Mouse (Mus musculus) frontal cortex, adult (tissue): ENCODE results near the gene Runx1.

ENCODE experiments used
- ATAC-seq: cut with Nextera tagmentation; 2 replicates; pipeline ENCODE4 v1.9.2; 2017; ENCODE audit warnings: mild to moderate bottlenecking, moderate library complexity, mixed read lengths; ENCODE audit not compliant: low TSS enrichment

Runx1 gene

DNA sequence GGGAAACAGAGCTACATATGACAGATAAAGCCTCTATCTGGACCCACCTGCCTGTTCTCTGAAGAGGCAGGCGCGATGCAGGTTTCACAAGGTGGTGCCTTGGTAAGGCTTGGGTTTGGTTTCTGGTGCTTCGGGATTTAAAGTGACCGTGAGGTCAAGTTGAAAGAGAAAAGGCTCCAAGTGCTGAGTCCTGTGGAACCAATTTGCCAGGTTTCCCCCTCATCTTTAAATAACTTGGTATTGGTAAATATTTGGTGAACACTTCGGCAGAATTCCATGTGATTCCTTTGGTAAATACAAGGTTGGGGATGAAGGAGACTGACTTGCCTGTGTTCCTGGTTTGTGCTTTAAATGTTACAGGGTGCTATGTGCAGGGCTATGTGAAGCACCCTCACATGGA lies 169.2 kb downstream of the Runx1 start:
- no peak for ATAC-seq

DNA sequence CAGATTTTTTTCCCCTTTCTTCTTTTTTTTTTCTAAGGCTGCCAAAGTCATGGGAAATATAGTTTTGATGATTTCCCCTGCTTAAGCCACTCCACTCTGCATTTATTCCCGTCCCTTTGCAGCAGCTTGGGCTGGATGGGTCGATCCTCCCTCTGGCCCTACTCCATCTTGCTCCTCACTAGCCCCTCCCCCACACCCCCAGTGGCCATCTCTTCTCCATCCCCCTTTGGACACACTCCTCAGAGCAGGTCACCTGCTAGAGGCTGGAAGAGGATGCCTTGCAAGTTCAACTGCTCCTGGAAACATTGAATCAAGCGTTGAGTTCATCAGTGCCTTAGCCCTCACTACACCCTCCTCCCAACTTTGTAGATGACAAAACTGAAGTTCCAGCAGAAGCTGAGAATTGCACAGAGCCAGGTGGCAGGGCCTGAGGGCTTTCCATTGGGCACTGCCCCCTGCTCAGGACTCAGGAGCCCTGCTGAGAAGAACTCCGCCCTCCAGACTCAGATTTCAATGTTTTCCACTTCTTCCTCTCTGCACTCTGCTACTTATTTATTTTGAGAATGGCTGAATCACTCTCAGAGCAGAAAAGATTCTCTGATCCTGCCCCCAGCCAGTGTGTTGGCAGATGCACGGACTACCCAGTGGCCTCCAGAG lies 171.5 kb downstream of the Runx1 start:
- no peak for ATAC-seq

DNA sequence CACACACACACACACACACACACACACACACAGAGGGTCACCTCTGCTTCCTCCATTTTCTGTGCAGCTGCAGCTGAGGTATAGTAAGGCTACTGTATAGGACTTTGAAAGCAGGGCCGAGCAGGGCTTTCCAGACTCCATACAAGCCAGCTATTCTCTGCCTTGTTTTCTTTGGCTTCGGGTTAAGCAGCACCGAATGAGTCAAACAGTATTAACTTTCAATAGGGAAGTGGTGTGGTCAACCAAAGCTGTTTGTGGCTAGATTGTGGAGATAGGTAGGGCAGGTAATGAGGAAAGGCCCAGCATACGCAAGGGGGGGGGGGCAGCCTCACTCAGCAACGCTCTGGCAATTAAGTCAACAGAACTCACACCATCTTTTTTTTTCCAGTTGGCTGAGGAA lies 172.1 kb downstream of the Runx1 start:
- no peak for ATAC-seq

DNA sequence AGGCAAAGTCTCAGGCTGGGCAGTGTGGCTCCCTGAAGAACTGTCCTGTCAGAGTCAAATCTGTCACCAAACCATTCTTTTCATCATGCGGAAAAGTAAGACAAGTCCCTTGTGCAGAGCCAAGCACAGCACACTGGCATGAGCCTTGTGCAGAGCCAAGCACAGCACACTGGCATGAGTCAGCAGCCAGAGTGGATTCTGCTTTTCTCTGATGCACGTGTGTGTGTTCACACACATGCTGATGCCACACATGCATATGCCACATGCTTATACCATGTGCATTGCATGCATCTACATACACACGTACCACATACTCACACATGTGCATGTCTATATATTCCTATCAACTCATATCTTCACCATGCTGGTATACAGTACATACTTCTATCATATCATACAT lies 174.7 kb downstream of the Runx1 start:
- ATAC-seq = no peak

DNA sequence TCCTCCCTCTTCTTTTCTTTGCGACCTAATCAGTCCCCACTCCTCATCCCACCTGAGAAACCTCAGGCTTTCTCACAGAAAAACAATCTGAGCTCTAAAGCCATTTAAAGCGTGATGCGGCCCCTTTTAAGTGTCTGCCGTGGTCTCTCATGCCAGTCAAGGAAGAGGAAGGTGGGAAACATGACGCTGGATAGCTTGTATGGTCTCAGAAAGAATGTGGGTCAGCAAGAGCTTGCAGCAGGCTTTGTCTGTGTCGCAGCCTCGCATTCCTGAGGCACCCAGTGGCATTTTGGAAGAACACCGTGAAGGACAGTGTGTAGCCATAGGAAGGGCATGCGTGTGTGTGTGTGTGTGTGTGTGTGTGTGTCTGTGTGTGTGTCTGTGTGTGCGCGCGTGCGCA lies 179.8 kb downstream of the Runx1 start:
- no peak for ATAC-seq

DNA sequence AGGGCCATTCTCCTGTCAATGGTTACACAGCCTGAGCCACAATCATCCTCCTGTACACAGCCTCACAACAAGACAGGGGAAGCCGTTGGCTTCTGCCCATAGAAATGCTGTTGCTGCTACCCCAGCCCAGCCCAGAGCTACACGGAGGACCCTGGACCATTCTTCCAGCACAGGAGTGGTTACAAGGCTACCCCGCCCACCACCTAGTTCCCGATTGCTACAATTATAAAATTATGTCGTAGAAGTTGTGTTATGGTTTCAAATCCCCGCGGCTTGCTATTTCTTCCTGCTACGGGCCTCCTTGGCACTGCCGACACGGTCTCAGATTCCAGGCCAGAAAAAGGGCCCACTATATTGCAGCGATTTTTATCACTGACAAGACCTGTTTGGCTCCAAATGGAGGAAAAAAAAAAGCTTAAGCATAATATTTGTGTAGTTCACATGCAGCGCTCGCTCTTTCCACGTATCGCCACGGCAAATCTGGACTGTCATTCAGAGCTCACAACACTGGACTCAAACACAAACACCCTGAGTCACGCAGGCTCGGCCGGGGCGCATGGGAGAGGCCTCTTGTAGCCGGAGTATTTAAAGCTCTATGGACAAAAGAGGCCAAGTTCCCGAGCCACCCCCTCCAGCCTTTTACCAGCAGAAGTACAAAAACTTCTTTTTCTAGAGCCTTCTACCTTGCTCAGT lies 180.4 kb downstream of the Runx1 start:
- ATAC-seq = no peak

DNA sequence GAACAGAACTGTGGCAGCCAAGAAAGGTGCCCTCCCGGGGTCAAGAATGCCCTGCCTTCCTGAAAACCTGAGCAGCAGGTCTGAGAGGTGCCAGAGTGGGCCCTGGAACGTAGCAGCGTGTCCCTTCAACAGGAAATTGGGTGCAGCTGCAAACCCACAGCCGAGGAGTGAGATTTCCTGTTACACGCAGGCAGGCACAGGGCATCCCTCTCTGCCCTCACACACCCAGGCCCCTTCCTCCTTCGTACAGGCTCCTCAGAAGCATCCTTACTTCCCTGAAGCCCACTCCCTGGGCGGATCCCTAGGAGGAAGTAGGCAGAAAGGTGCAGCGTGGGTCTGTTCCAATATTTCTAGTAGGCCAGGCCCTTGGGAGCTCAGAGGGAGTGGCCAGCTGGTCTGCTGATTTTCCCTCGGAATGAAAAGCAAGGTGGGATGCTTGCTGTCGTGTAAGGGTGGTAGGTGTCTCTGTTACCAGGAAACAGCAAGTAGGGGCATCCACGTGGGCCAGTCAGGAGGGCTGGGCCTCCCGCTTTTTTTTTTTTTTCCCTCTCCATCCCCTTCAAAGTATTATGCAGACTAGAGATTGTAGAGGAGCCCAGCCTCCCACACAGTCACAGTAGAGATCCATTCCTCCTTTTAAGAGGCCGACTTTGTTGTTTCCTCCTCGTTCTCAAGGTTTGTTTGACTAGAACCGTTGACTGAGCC lies 181.1 kb downstream of the Runx1 start:
- ATAC-seq = no peak

DNA sequence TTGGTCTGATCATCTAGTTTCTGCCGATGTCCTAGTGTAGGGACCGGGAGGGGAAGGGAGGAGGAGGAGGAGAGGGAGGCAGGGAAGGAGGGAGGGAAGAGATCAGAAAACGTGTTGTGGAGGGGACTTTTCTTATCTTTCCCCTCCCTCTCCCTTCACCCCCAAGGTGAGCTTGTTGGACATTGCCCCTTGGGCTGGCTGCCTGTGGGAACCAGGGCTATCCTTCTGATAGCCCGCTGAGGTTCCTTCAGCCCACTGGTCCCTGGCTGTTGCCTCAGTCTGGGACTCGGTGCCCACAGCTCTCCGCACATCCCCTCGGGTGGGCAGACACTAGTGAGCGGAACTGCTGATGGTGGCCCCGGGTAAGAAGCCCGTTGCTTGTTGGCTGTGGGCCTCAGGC lies 181.6 kb downstream of the Runx1 start:
- no peak for ATAC-seq

DNA sequence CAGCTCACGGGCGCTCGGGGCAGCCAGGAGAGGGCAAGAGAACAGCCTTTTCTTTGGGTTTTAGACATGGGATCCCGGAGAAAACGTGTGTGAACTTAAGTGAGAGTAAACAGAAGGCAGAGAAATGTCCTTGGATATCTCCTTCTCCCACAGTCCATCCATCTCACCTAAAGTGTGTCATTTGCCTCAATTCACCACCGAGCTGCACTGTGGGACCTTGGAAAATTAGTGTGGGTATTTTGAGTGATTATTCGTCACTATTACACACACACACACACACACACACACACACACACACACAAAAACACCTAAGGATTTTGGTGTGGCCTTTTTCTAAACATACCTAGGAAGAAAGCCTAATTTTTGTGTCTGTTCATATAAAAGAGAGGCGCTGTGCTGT lies 183.7 kb downstream of the Runx1 start:
- no peak for ATAC-seq

DNA sequence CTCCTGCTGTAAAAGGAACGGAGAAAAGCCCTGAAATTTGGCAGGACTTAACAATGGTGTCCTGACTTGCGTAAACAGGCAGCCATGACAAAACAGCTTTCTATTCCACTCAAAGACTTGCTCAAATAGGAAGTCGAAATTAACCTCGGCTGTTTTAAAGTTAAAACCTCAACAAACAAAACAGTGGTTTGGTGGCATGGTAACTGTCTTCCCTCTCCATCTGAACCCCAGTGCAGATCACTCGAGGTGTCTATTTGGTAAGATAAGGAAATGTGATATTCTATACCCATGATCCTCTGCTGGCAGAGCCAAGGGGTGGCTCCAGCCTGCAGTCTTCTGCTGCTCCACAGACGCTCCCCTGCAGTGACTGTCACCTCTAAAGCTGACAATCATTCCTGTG lies 184.9 kb downstream of the Runx1 start:
- no peak for ATAC-seq

DNA sequence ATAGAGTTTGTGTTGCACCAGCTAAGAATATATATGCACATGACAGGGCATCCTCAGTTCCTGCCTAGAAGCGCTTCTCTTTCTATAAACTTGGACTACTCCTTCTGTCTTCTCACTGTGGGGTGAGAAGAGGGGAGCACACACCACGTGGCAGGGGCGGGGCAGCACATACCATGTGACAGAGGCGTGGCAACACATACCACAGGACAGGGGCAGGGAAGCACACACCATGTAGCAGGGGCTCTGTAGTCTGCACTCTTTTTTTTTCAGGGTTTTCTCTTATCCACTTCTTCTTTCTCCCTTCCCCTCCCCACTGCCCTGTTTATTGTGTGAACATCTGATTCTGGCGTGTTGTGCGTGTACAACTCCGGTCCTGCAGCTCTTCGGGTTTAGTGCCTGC lies 186.9 kb downstream of the Runx1 start:
- ATAC-seq = no peak

DNA sequence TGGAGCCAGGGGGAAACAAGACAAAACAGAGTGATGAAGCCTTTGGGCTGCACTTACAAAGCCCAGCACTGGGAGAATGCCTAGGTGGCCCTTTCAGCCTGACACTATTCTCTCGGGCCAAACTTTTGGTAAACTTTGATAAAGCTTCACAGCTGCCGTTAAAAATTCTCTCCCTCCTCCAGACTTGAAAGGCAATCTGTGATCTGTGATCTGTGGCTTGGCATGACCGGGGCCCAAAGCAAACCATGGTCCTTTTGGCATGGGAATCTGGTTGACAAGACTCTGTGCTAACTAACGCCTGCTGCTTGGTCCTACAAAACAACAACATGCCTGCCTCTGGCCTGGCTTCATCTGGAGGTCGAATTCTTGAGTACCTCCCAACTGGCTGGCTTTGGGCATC lies 188.9 kb downstream of the Runx1 start:
- ATAC-seq = no peak

DNA sequence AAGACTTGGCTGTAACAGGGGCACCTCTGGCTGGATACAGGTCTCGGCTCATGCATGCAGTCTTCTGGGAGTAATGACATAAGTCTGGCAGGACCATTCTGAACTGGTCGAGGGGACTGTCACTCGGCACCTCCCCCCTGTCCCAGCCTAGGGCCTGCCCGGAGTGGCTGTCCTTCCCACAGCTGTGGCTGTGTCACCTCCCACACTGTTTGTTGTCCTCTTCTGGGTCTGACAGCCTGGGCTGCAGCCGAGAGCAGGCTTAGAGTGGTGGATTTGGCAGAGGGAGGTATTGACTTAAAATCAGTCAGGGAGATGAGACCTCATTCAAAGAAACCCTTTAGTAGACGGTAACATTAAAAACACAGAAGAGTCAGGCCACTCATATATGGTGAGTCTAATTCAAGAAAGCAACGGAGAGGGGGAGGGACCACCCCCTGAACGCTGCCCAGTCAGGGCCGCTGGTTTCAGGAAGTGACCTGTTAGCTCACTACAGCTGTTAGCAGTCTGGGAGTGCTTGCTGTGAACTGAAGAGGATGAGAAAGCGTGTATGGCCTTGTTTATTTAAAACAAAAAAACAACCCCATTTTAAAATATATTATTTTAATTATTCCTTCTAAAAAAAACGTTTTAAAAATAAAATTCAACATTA lies 193.7 kb downstream of the Runx1 start:
- ATAC-seq = no peak

DNA sequence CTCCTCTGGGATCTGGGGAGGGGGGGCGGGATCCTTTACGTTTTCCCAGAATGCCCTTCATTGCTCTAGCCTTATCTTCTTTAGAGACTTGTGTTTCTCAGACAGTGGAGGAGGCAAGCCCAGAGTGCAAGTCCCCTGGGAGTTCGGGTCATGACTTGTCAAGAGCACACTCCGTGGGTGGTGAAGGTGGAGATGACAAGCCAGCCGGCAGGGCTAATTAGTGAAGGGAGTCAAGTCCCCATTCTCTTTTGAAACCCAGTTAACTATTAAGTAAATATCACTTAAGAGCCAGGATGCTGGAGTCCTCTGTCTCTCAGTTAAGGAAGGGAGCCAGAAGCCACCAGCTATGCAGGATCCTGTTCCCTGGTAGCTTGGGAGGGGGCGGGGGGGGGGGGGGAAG lies 194.3 kb downstream of the Runx1 start:
- no peak for ATAC-seq

DNA sequence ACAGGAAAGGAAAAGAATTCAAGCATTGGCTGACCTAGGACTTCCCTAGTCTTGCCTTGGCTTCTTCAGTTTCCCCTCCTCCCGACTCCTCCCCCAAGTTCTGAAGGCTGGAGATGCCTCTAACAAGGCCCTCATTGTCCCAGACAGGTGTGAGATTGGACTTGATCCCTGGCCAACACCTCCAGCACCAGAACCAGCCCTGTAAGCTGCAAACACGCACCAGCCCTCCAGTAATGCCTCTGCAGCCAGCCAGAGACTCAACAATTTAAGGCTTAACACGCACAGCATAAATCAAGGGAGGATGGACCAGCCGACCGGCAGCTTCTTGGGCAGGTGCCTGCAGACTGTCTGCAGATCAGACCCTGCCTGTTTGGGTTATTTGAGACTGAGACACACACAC lies 195.0 kb downstream of the Runx1 start:
- no peak for ATAC-seq

DNA sequence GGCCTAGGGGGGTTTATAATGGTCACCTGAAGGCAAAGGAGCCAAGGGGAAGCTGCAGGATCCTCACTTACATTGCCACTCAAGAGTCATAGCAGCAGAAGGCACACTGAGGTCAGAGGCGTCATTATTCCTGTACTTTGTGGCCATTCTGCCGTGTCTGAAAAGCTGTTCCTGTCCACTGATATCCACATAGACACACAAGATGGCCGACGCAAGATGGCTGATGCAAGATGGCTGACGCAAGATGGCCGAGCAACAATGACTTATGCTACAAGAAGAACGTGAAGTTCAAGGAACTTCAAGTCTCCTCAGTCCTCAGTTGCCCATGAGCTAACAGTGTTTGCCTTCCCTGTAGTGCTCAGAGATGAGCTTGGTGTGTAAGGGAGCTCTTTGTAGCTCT lies 196.1 kb downstream of the Runx1 start:
- ATAC-seq = no peak

DNA sequence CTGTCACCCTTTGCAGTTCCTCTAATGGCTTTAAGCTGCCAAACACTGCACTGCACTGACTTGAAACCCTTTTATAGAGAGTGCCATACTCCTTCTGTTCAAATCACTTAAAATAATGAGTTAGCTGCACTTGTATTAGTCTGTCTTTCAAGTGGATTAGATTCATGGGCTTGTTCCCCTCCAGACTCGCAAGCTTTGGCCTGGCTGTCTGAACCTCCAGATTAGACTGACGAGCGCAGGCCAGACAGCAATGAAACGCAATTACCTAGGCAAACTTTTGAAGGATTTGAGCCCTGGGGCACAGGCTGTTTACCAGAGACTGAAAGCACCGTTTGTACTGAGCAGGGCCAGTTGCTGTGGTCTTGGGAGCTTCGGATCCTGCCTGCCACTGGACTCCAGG lies 198.7 kb downstream of the Runx1 start:
- ATAC-seq = no peak

DNA sequence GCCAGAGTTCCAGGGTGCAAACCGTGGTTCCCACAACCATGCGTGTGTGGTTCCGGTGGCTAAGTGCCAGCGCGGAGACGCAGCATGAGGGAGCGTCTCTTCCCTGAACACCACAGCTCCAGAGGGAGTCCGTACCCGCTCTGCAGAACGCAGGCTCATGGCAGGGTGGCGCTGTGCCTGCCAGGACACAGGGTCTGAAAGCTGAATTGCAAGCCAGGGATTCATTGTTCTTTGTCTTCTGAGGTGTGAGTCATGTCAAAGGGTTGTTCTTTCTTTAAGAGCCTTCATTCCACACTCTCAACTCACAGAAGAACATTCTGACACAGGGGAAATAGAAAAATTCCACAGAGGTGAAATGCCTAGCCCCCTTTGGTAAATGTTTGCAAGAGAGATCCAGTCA lies 202.0 kb downstream of the Runx1 start:
- no peak for ATAC-seq

DNA sequence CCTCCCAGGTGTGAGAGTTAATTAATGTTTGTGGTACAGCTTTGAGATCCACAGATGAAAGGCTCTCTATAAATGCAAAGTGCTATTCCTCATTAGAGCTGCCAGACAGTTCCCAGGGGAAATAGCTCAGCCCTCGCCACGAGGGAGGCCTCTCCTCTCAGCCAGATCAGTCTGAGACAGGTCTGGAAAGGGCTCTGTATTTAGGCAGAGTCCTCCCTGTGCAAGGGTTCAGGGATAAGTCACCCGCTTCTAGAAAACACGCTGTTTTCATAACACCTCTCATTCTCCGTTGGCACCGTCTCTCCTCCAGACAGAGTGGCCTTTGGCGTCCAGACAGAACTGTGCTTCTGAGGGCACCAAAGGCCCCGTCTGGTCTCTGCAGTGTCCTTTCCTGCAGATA lies 204.1 kb downstream of the Runx1 start:
- ATAC-seq = no peak

DNA sequence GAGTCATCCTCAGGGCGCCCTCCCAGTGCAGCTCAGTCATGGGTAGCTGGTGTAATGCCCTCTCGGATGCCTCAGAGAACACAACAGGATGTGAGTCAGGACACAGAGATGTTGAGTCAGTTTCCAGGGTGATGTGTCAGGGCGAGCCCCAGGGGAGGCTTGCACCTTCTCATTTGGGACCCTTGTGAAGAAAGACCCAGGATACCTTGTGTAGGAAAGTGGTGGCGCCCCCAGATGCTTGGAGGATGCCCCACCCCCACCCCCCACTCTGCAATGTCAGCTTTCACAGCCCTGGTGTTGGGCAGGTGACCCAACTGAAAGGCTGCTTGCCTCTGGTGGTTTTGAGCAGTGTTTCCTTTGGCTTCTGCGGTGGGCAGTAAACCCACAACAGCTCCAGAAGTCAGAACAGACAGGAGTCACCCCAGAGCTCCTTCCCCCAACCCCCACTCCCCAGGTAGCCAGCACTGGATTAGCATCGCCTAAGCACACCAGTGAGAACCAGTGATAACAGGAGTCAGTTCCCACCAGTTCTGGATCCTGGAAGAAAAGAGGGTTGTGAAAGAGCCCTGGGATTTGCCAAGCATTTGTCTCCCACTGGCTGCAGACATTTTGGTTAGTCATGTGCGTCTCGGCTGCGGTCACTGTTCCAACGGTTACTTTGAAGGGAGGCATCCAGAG lies 205.0 kb downstream of the Runx1 start:
- no peak for ATAC-seq

DNA sequence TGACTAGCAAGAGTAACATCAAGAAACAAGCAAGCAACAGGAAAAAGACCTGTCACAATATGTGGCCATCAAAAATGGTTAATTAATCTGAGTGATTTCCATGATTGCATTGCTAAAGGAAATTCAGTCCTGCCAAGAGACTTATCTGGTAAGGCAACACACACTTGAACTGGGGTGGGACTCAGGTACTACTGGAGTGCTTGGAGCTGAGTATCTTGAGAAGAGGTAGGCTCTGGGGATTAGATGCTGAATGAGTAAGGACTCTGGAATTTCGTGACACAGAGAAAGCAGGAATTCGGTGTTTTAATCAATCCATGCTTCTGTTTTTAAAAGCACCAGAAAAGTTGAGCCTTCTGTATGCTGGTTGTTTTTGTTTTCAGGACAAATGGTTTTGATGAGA lies 209.1 kb downstream of the Runx1 start:
- ATAC-seq = no peak

DNA sequence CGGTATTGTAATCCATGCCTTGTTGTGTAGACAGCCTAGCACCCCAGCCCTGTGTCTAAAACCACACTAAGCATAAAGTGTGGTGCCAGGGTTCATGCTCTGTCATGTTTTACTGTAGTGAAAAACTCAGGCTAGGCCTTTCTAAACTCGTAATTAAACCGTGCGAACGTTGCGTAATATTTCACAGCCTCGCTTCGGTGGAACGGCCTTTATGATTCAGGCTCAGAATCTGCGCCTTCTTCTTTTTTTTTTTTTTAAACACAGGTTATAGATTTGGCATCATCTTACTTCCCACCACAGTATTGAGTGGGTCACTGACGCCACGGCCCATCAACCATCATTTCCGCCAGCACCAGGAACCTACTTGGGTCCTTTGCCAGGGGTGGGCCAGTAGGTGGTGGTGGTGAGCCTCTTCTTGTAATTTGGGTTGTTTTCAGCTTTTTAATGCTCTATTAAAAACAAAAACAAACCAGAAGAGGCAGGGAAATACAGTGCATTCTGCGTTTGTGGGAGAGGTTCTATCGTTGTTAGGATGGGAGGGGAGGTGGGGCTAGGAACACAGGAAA lies 210.6 kb downstream of the Runx1 start:
- no peak for ATAC-seq
